Mouse (Mus musculus): ENCODE results near the gene Dpp10. TPM values are rescaled to one million over a fixed set of nuclear protein-coding genes. Genes with fewer than 3 reads are reported as not detected.

Gene Dpp10
- polyA plus RNA-seq, 1 experiment from 2014 or later, result 0.21 TPM

DNA sequence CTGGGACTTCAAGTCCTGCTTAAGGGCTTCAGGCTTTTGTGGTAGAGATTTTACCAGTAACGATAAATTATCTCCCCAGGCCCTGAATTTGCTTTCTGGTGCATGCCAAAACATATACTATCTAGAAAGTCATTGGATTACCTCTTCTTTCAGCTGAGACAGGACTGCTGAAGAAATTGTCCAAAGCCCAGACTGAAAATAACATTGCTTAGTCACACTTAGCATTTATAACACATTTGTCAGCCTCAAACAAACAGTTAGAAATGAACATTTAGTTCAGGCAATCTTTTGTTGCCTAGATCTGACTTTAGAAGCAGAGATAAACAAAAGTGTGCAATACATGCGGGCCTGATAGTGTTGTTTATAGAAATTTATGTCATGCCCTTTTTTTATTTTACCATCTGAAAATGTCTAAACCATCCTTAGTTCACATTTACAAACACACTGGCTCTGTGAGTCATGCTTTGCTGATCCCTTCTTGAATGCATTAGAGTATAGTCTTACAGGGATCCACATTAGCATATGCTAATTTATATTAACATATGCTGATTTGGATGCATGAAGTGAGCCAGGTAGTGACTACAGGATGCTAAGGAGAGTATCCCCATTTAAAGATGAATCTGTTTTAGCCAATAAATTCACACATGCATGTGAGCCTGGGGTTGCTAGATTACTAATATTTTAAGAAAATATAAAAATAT is 59.9 kb downstream of the Dpp10 start:
- no peaks in the 10 kb centered on the region for H3K4me1 ChIP-seq (replicated peaks)
- H3K27me3 ChIP-seq, result no peaks in the 10 kb centered on the region
- 82% methylated on average over 2 of the region's 2 CpGs for WGBS
- H3K9ac ChIP-seq (replicated peaks), result no peak overlapping the region
- H3K36me3 ChIP-seq, result no peaks in the 10 kb centered on the region
- H3K4me3 ChIP-seq (replicated peaks), result no peak overlapping the region
- no peak overlapping the region for H3K27ac ChIP-seq
- H3K4me2 ChIP-seq, result no peak overlapping the region
- ATAC-seq (ENCODE audit: insufficient number of reproducible peaks, insufficient read depth, low FRiP score, low TSS enrichment, low read depth), result no peak
- H3K9me3 ChIP-seq, result no peaks in the 10 kb centered on the region

DNA sequence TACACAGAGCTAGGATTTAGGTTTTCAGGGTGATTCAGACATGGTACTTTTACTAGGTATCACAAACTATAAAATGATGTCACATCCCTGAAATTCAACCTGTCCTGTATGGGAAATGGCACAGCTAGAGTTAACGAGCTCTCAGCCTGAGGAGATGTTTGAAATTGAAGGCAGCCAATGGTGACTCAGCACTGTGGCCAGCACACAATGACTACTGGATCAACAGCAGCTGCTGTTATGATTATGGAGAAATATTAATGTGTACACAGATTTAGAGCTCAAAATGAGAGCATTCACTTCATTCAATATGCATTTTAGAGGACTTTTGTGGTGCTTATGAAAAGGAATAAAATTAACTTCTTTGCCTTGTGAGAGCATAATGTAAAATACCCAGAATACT is 66.8 kb downstream of the Dpp10 start:
- no peaks in the 10 kb centered on the region for H3K4me1 ChIP-seq (replicated peaks)
- H3K36me3 ChIP-seq, result no peaks in the 10 kb centered on the region
- H3K27me3 ChIP-seq, result no peaks in the 10 kb centered on the region
- H3K9ac ChIP-seq (replicated peaks), result no peak overlapping the region
- H3K4me2 ChIP-seq, result no peak overlapping the region
- ATAC-seq (ENCODE audit: insufficient number of reproducible peaks, insufficient read depth, low FRiP score, low TSS enrichment, low read depth), result no peak
- 45% methylated on average over 1 of the region's 1 CpGs for WGBS
- H3K9me3 ChIP-seq, result no peaks in the 10 kb centered on the region
- no peak overlapping the region for H3K27ac ChIP-seq
- H3K4me3 ChIP-seq (replicated peaks), result no peak overlapping the region

- no peak overlapping the region for H3K4me3 ChIP-seq (replicated peaks)
- H3K9ac ChIP-seq (replicated peaks), result no peak overlapping the region
- WGBS, result 22% methylated on average over 3 of the region's 3 CpGs
- H3K36me3 ChIP-seq, result no peaks in the 10 kb centered on the region
- H3K27me3 ChIP-seq, result no peaks in the 10 kb centered on the region
- no peak for ATAC-seq (ENCODE audit: insufficient number of reproducible peaks, insufficient read depth, low FRiP score, low TSS enrichment, low read depth)
- no peaks in the 10 kb centered on the region for H3K4me1 ChIP-seq (replicated peaks)
- no peak overlapping the region for H3K27ac ChIP-seq
- no peaks in the 10 kb centered on the region for H3K9me3 ChIP-seq
- no peak overlapping the region for H3K4me2 ChIP-seq
Measured at GRCm38 (mm10) chr1:123974621-123975020, 70.7 kb downstream of the Dpp10 start.

- no peaks in the 10 kb centered on the region for H3K4me1 ChIP-seq (replicated peaks)
- H3K4me3 ChIP-seq (replicated peaks), result no peak overlapping the region
- WGBS, result 77% methylated on average over 4 of the region's 4 CpGs
- H3K4me2 ChIP-seq, result no peak overlapping the region
- H3K9ac ChIP-seq (replicated peaks), result no peak overlapping the region
- H3K27me3 ChIP-seq, result no peaks in the 10 kb centered on the region
- ATAC-seq (ENCODE audit: insufficient number of reproducible peaks, insufficient read depth, low FRiP score, low TSS enrichment, low read depth), result no peak
- H3K27ac ChIP-seq, result no peak overlapping the region
- H3K36me3 ChIP-seq, result no peaks in the 10 kb centered on the region
- H3K9me3 ChIP-seq, result no peaks in the 10 kb centered on the region
Measured at GRCm38 (mm10) chr1:123946149-123946548, 99.2 kb downstream of the Dpp10 start.

DNA sequence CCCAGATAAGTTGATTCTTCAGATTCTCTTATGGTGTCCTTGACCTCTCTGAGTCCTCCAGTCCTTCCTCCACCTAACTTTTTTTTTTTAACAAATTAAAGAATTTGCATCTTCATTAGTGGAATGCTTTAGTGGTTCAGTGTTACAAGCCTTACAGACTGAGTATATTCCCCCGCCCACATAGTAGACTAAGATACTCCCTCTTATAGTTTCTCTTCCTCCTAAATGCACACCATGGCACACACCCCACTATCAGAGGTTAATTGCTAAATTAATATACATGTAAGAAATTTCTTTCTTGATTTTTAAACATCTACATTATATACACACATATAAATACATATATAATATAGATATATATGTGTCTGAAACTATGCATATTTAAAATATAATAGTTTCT is 104.5 kb downstream of the Dpp10 start:
- no peak overlapping the region for H3K4me2 ChIP-seq
- H3K36me3 ChIP-seq, result no peaks in the 10 kb centered on the region
- H3K27me3 ChIP-seq, result no peaks in the 10 kb centered on the region
- no peaks in the 10 kb centered on the region for H3K9me3 ChIP-seq
- no peak overlapping the region for H3K27ac ChIP-seq
- no peak overlapping the region for H3K9ac ChIP-seq (replicated peaks)
- H3K4me1 ChIP-seq (replicated peaks), result no peaks in the 10 kb centered on the region
- 79% methylated on average over 1 of the region's 1 CpGs for WGBS
- ATAC-seq (ENCODE audit: insufficient number of reproducible peaks, insufficient read depth, low FRiP score, low TSS enrichment, low read depth), result no peak
- H3K4me3 ChIP-seq (replicated peaks), result no peak overlapping the region

- Histone ChIP-seq H3K27ac (no peak overlapping the region), H3K4me2 (no peak overlapping the region), H3K27me3 (no peaks in the 10 kb centered on the region), H3K4me3 (replicated peaks) (no peak overlapping the region), H3K4me1 (replicated peaks) (no peaks in the 10 kb centered on the region), H3K9ac (replicated peaks) (no peak overlapping the region), H3K9me3 (no peaks in the 10 kb centered on the region), H3K36me3 (no peaks in the 10 kb centered on the region)
- 75% methylated on average over 7 of the region's 7 CpGs for WGBS
- no peak for ATAC-seq (ENCODE audit: insufficient number of reproducible peaks, insufficient read depth, low FRiP score, low TSS enrichment, low read depth)
Measured at GRCm38 (mm10) chr1:123933812-123934727, 111.3 kb downstream of the Dpp10 start.

DNA sequence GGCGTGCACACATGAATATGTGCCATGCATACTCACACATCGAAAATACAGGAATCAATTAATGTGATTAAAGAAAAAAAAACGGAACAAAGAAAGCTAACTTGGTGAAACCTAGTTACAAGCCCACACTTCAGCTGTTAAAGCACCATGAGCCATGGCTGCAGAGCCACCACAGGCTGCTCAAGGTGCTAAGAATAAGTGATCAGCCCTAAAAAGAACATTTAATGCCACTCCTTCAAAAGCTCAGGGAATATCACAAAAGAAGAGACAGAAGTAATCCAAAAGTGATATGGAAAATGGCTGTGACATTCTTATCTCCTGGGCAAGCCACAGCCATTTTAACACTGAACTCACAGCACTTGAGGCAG is 117.4 kb downstream of the Dpp10 start:
- WGBS, result 72% methylated on average over 3 of the region's 3 CpGs
- H3K27me3 ChIP-seq, result no peaks in the 10 kb centered on the region
- ATAC-seq (ENCODE audit: insufficient number of reproducible peaks, insufficient read depth, low FRiP score, low TSS enrichment, low read depth), result no peak

DNA sequence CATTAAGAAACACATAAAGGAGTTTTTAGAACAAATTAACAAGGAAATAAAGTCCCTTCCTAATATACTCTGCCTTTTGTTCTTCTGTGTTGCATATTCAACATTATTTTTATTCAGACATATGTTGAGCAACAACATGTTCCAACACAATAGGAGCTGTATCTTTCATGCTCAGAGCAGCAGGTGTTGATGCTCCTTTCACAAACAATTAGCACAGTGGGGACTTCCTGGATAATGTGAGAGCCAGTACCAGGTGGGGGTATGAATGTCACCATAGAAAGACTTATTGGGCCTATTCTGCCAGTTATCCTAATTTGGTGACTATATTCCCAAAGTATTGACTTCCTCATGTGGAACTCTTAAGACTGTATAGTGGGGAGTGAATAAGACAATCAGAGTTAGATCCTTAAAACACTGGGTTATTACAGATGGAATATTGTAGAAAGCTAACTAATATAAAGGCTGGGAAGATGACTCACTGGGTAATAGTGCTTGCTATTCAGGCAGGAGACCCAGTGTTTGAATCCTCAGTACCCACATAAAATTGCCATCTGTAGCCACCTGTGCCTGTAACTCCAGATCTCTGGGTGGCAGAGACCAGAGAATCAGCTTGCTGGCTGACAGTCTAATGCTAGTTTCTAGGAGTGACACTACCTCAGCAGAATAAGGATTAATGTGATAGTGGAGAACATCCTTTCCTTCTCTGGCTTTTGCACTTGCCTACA is 117.9 kb downstream of the Dpp10 start:
- ATAC-seq (ENCODE audit: insufficient number of reproducible peaks, insufficient read depth, low FRiP score, low TSS enrichment, low read depth), result no peak
- H3K9me3 ChIP-seq, result no peaks in the 10 kb centered on the region
- no peak overlapping the region for H3K4me3 ChIP-seq (replicated peaks)
- no peaks in the 10 kb centered on the region for H3K36me3 ChIP-seq
- H3K4me1 ChIP-seq (replicated peaks), result no peaks in the 10 kb centered on the region
- H3K4me2 ChIP-seq, result no peak overlapping the region
- H3K27ac ChIP-seq, result no peak overlapping the region
- no peaks in the 10 kb centered on the region for H3K27me3 ChIP-seq
- no peak overlapping the region for H3K9ac ChIP-seq (replicated peaks)

More for the DNA sequence above, 117.4 kb downstream of the Dpp10 start:
- no peak overlapping the region for H3K4me3 ChIP-seq (replicated peaks)
- no peaks in the 10 kb centered on the region for H3K4me1 ChIP-seq (replicated peaks)
- H3K9me3 ChIP-seq, result no peaks in the 10 kb centered on the region
- H3K27ac ChIP-seq, result no peak overlapping the region
- H3K4me2 ChIP-seq, result no peak overlapping the region
- H3K36me3 ChIP-seq, result no peaks in the 10 kb centered on the region
- no peak overlapping the region for H3K9ac ChIP-seq (replicated peaks)

GRCm38 (mm10) chr1:123924905-123925304 is 120.5 kb downstream of the Dpp10 start:
- 84% methylated on average over 1 of the region's 1 CpGs for WGBS
- Histone ChIP-seq H3K4me3 (replicated peaks) (no peak overlapping the region), H3K36me3 (no peaks in the 10 kb centered on the region), H3K27me3 (no peaks in the 10 kb centered on the region), H3K9ac (replicated peaks) (no peak overlapping the region), H3K9me3 (no peaks in the 10 kb centered on the region), H3K4me2 (no peak overlapping the region), H3K27ac (no peak overlapping the region), H3K4me1 (replicated peaks) (no peaks in the 10 kb centered on the region)
- ATAC-seq (ENCODE audit: insufficient number of reproducible peaks, insufficient read depth, low FRiP score, low TSS enrichment, low read depth), result no peak

DNA sequence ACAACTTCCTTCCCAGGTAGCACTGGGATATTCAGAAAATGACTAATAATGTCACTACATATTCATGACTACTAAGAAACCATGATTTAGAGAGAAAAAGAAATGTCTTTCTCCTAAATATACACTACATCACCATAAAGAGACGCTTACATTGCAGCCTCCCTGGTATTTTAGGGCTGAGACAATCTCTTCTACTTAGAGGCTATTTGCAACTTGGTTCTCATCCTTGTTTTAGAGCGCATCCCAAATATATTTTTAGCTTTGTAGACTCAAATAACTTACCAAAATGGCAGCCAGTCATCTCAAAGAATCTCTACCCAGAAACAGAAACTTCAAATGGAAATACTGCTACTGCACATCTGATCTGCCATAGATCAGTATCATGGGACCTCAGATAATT is 121.5 kb downstream of the Dpp10 start:
- H3K9ac ChIP-seq (replicated peaks), result no peak overlapping the region
- no peak overlapping the region for H3K27ac ChIP-seq
- no peaks in the 10 kb centered on the region for H3K27me3 ChIP-seq
- no peaks in the 10 kb centered on the region for H3K4me1 ChIP-seq (replicated peaks)
- no peak for ATAC-seq (ENCODE audit: insufficient number of reproducible peaks, insufficient read depth, low FRiP score, low TSS enrichment, low read depth)
- H3K36me3 ChIP-seq, result no peaks in the 10 kb centered on the region
- no peak overlapping the region for H3K4me2 ChIP-seq
- no peaks in the 10 kb centered on the region for H3K9me3 ChIP-seq
- 76% methylated on average over 2 of the region's 2 CpGs for WGBS
- no peak overlapping the region for H3K4me3 ChIP-seq (replicated peaks)

- Histone ChIP-seq H3K27ac (no peak overlapping the region), H3K4me2 (no peak overlapping the region), H3K9me3 (no peaks in the 10 kb centered on the region), H3K27me3 (no peaks in the 10 kb centered on the region), H3K9ac (replicated peaks) (no peak overlapping the region), H3K4me3 (replicated peaks) (no peak overlapping the region), H3K4me1 (replicated peaks) (no peaks in the 10 kb centered on the region), H3K36me3 (no peaks in the 10 kb centered on the region)
- 85% methylated on average over 1 of the region's 1 CpGs for WGBS
- no peak for ATAC-seq (ENCODE audit: insufficient number of reproducible peaks, insufficient read depth, low FRiP score, low TSS enrichment, low read depth)
Measured at GRCm38 (mm10) chr1:123919606-123920005, 125.8 kb downstream of the Dpp10 start.

All from limb, embryonic 12.5 days (tissue).